Mouse (Mus musculus): ENCODE results near the gene Ltv1. TPM values are rescaled to one million over a fixed set of nuclear protein-coding genes. Genes with fewer than 3 reads are reported as not detected.
"Not testable (repeated sequence)": the region's sequence is repeated elsewhere in the genome, so short reads cannot be mapped to it uniquely, and the experiment has no call there.

The Ltv1 gene
- polyA plus RNA-seq, 1 experiment from 2014 or later = 21.5 TPM

GRCm38 (mm10) chr10:13201741-13202293 lies 8.8 kb upstream of the Ltv1 start:
- Histone ChIP-seq H3K27ac (ENCODE audit: low read length) (peak overlapping the region; percentile 55), H3K27me3 (ENCODE audit: control insufficient read depth, insufficient read depth, low read depth, low read length) (no peaks in the 10 kb centered on the region), H3K4me2 (ENCODE audit: low read depth, low read length) (peak overlapping the region; percentile 30), H3K9me3 (replicated peaks; ENCODE audit: control insufficient read depth, low read length) (no peaks in the 10 kb centered on the region; the same call in 1 of the 2 replicates), H3K4me1 (ENCODE audit: control insufficient read depth, low read depth, low read length) (peaks cover 3% of the 10 kb centered on the region; the same call in 1 of the 2 replicates), H3K9ac (ENCODE audit: low read depth, low read length) (0 out of 2 replicates have a peak overlapping the region, but pooled peaks have one; percentile 31), H3K36me3 (ENCODE audit: control insufficient read depth, insufficient read depth) (no peaks in the 10 kb centered on the region), H3K4me3 (ENCODE audit: low read depth, low read length) (no peak overlapping the region)
- peak; percentile 98 for ATAC-seq (ENCODE audit: low read depth)
- 35% methylated on average over 6 of the region's 6 CpGs for WGBS (ENCODE audit: insufficient replicate concordance)

- H3K9me3 ChIP-seq (replicated peaks; ENCODE audit: control insufficient read depth, low read length) = no peaks in the 10 kb centered on the region; the same call in 1 of the 2 replicates
- no peak overlapping the region for H3K27ac ChIP-seq (ENCODE audit: low read length)
- H3K4me2 ChIP-seq (ENCODE audit: low read depth, low read length) = no peak overlapping the region
- peaks cover 3% of the 10 kb centered on the region; the same call in 1 of the 2 replicates for H3K4me1 ChIP-seq (ENCODE audit: control insufficient read depth, low read depth, low read length)
- ATAC-seq (ENCODE audit: low read depth) = no peak
- no peak overlapping the region for H3K4me3 ChIP-seq (ENCODE audit: low read depth, low read length)
- H3K27me3 ChIP-seq (ENCODE audit: control insufficient read depth, insufficient read depth, low read depth, low read length) = no peaks in the 10 kb centered on the region
- no peaks in the 10 kb centered on the region for H3K36me3 ChIP-seq (ENCODE audit: control insufficient read depth, insufficient read depth)
- WGBS (ENCODE audit: insufficient replicate concordance) = 63% methylated on average over 3 of the region's 3 CpGs
- no peak overlapping the region for H3K9ac ChIP-seq (ENCODE audit: low read depth, low read length)
Observed at GRCm38 (mm10) chr10:13200862-13201261, 7.9 kb upstream of the Ltv1 start.

- H3K27ac ChIP-seq (ENCODE audit: low read length) = no peak overlapping the region
- no peaks in the 10 kb centered on the region; the same call in 1 of the 2 replicates for H3K9me3 ChIP-seq (replicated peaks; ENCODE audit: control insufficient read depth, low read length)
- H3K4me1 ChIP-seq (ENCODE audit: control insufficient read depth, low read depth, low read length) = peaks cover 3% of the 10 kb centered on the region; the same call in 1 of the 2 replicates
- 22% methylated on average over 1 of the region's 1 CpGs for WGBS (ENCODE audit: insufficient replicate concordance)
- H3K9ac ChIP-seq (ENCODE audit: low read depth, low read length) = no peak overlapping the region
- H3K4me2 ChIP-seq (ENCODE audit: low read depth, low read length) = no peak overlapping the region
- no peaks in the 10 kb centered on the region for H3K27me3 ChIP-seq (ENCODE audit: control insufficient read depth, insufficient read depth, low read depth, low read length)
- no peak for ATAC-seq (ENCODE audit: low read depth)
- no peaks in the 10 kb centered on the region for H3K36me3 ChIP-seq (ENCODE audit: control insufficient read depth, insufficient read depth)
- no peak overlapping the region for H3K4me3 ChIP-seq (ENCODE audit: low read depth, low read length)
Observed at GRCm38 (mm10) chr10:13199234-13199633, 6.3 kb upstream of the Ltv1 start.

- no peak for ATAC-seq (ENCODE audit: low read depth)
- Histone ChIP-seq H3K4me2 (ENCODE audit: low read depth, low read length) (no peak overlapping the region), H3K9me3 (replicated peaks; ENCODE audit: control insufficient read depth, low read length) (no peaks in the 10 kb centered on the region), H3K27me3 (ENCODE audit: control insufficient read depth, insufficient read depth, low read depth, low read length) (no peaks in the 10 kb centered on the region), H3K36me3 (ENCODE audit: control insufficient read depth, insufficient read depth) (no peaks in the 10 kb centered on the region), H3K4me3 (ENCODE audit: low read depth, low read length) (no peak overlapping the region), H3K9ac (ENCODE audit: low read depth, low read length) (no peak overlapping the region), H3K4me1 (ENCODE audit: control insufficient read depth, low read depth, low read length) (peaks cover 5% of the 10 kb centered on the region), H3K27ac (ENCODE audit: low read length) (no peak overlapping the region)
- 66% methylated on average over 8 of the region's 8 CpGs for WGBS (ENCODE audit: insufficient replicate concordance)
Observed at GRCm38 (mm10) chr10:13196872-13197507, 4.0 kb upstream of the Ltv1 start.

GRCm38 (mm10) chr10:13193496-13193895 lies 528 bp upstream of the Ltv1 start:
- ATAC-seq (ENCODE audit: low read depth) = not testable (repeated sequence)
- peak overlapping the region; percentile 97 for H3K4me3 ChIP-seq (ENCODE audit: low read depth, low read length)

GRCm38 (mm10) chr10:13189881-13190280 lies 3.1 kb downstream of the Ltv1 start:
- H3K4me2 ChIP-seq (ENCODE audit: low read depth, low read length) = no peak overlapping the region
- H3K36me3 ChIP-seq (ENCODE audit: control insufficient read depth, insufficient read depth) = peaks cover 16% of the 10 kb centered on the region

More at GRCm38 (mm10) chr10:13193496-13193895, 528 bp upstream of the Ltv1 start:
- H3K9ac ChIP-seq (ENCODE audit: low read depth, low read length); H3K27ac ChIP-seq (ENCODE audit: low read length); H3K4me1 ChIP-seq (ENCODE audit: control insufficient read depth, low read depth, low read length); H3K36me3 ChIP-seq (ENCODE audit: control insufficient read depth, insufficient read depth); H3K9me3 ChIP-seq (replicated peaks; ENCODE audit: control insufficient read depth, low read length); H3K27me3 ChIP-seq (ENCODE audit: control insufficient read depth, insufficient read depth, low read depth, low read length): not testable (repeated sequence)
- peak overlapping the region; percentile 74 for H3K4me2 ChIP-seq (ENCODE audit: low read depth, low read length)
- WGBS (ENCODE audit: insufficient replicate concordance) = 77% methylated on average over 7 of the region's 7 CpGs

GRCm38 (mm10) chr10:13186754-13187153 lies 6.2 kb downstream of the Ltv1 start:
- no peak overlapping the region for H3K4me2 ChIP-seq (ENCODE audit: low read depth, low read length)
- ATAC-seq (ENCODE audit: low read depth) = no peak
- no peaks in the 10 kb centered on the region for H3K9me3 ChIP-seq (replicated peaks; ENCODE audit: control insufficient read depth, low read length)
- no peaks in the 10 kb centered on the region for H3K27me3 ChIP-seq (ENCODE audit: control insufficient read depth, insufficient read depth, low read depth, low read length)
- no peaks in the 10 kb centered on the region for H3K4me1 ChIP-seq (ENCODE audit: control insufficient read depth, low read depth, low read length)
- peaks cover 23% of the 10 kb centered on the region for H3K36me3 ChIP-seq (ENCODE audit: control insufficient read depth, insufficient read depth)
- no peak overlapping the region for H3K4me3 ChIP-seq (ENCODE audit: low read depth, low read length)
- no peak overlapping the region for H3K9ac ChIP-seq (ENCODE audit: low read depth, low read length)
- WGBS (ENCODE audit: insufficient replicate concordance) = 80% methylated on average over 3 of the region's 3 CpGs
- H3K27ac ChIP-seq (ENCODE audit: low read length) = no peak overlapping the region

More at GRCm38 (mm10) chr10:13189881-13190280, 3.1 kb downstream of the Ltv1 start:
- H3K27ac ChIP-seq (ENCODE audit: low read length) = no peak overlapping the region
- H3K9me3 ChIP-seq (replicated peaks; ENCODE audit: control insufficient read depth, low read length) = no peaks in the 10 kb centered on the region
- no peak overlapping the region for H3K9ac ChIP-seq (ENCODE audit: low read depth, low read length)
- H3K4me3 ChIP-seq (ENCODE audit: low read depth, low read length) = no peak overlapping the region
- 78% methylated on average over 5 of the region's 5 CpGs for WGBS (ENCODE audit: insufficient replicate concordance)
- peaks cover 5% of the 10 kb centered on the region for H3K4me1 ChIP-seq (ENCODE audit: control insufficient read depth, low read depth, low read length)
- ATAC-seq (ENCODE audit: low read depth) = no peak
- H3K27me3 ChIP-seq (ENCODE audit: control insufficient read depth, insufficient read depth, low read depth, low read length) = no peaks in the 10 kb centered on the region

- ATAC-seq (ENCODE audit: low read depth) = no peak
- Histone ChIP-seq H3K27ac (ENCODE audit: low read length) (no peak overlapping the region), H3K27me3 (ENCODE audit: control insufficient read depth, insufficient read depth, low read depth, low read length) (no peaks in the 10 kb centered on the region), H3K9ac (ENCODE audit: low read depth, low read length) (no peak overlapping the region), H3K36me3 (ENCODE audit: control insufficient read depth, insufficient read depth) (peaks cover 20% of the 10 kb centered on the region), H3K4me2 (ENCODE audit: low read depth, low read length) (no peak overlapping the region), H3K4me1 (ENCODE audit: control insufficient read depth, low read depth, low read length) (no peaks in the 10 kb centered on the region), H3K9me3 (replicated peaks; ENCODE audit: control insufficient read depth, low read length) (no peaks in the 10 kb centered on the region), H3K4me3 (ENCODE audit: low read depth, low read length) (no peak overlapping the region)
- 40% methylated on average over 4 of the region's 4 CpGs for WGBS (ENCODE audit: insufficient replicate concordance)
Observed at GRCm38 (mm10) chr10:13184170-13184766, 8.7 kb downstream of the Ltv1 start.

GRCm38 (mm10) chr10:13180211-13180610 lies 12.8 kb downstream of the Ltv1 start:
- no peaks in the 10 kb centered on the region for H3K4me1 ChIP-seq (ENCODE audit: control insufficient read depth, low read depth, low read length)
- H3K9me3 ChIP-seq (replicated peaks; ENCODE audit: control insufficient read depth, low read length) = no peaks in the 10 kb centered on the region
- no peak overlapping the region for H3K27ac ChIP-seq (ENCODE audit: low read length)
- no peak for ATAC-seq (ENCODE audit: low read depth)
- H3K4me2 ChIP-seq (ENCODE audit: low read depth, low read length) = no peak overlapping the region
- no peak overlapping the region for H3K4me3 ChIP-seq (ENCODE audit: low read depth, low read length)
- no peak overlapping the region for H3K9ac ChIP-seq (ENCODE audit: low read depth, low read length)
- 81% methylated on average over 7 of the region's 7 CpGs for WGBS (ENCODE audit: insufficient replicate concordance)
- H3K27me3 ChIP-seq (ENCODE audit: control insufficient read depth, insufficient read depth, low read depth, low read length) = no peaks in the 10 kb centered on the region
- H3K36me3 ChIP-seq (ENCODE audit: control insufficient read depth, insufficient read depth) = peaks cover 27% of the 10 kb centered on the region

Measured in liver, embryonic 16.5 days (tissue).